Mouse (Mus musculus): Measurements from ENCODE around the gene Itch. TPM values are rescaled to one million over a fixed set of nuclear protein-coding genes. Genes with fewer than 3 reads are reported as not detected.

The Itch gene
- polyA plus RNA-seq, 2 experiments from 2014 or later, result 53.0 to 53.4 TPM

Other genes with a start within 250 kb of the Itch start
- gene Eif2s2, start 240.6 kb upstream of the Itch start, polyA plus RNA-seq (2017; shearing (Covaris generic)), result 100 to 1,000 TPM in 1 of 2 experiments, 10 to 100 TPM in 1; 94.5 to 114 TPM
- under 1 TPM in 1 of 2 experiments, not detected in 1; 0.19 TPM for gene Gm14226, start 115.2 kb upstream of the Itch start, polyA plus RNA-seq (2017; shearing (Covaris generic))
- gene Ahcy, start 59.0 kb upstream of the Itch start, polyA plus RNA-seq (2017; shearing (Covaris generic)), result 10 to 100 TPM; 30.2 to 50.5 TPM
- 100 to 1,000 TPM; 330 to 375 TPM for gene Dynlrb1, start 103.0 kb downstream of the Itch start, polyA plus RNA-seq (2017; shearing (Covaris generic))
- gene Map1lc3a, start 142.8 kb downstream of the Itch start, polyA plus RNA-seq (2017; shearing (Covaris generic)), result 1 to 10 TPM; 1.4 to 2.3 TPM
- 10 to 100 TPM; 33.8 to 34.1 TPM for gene Pigu, start 223.9 kb downstream of the Itch start, polyA plus RNA-seq (2017; shearing (Covaris generic))
- gene Trp53inp2, start 247.6 kb downstream of the Itch start, polyA plus RNA-seq (2017; shearing (Covaris generic)), result 1 to 10 TPM in 1 of 2 experiments, under 1 TPM in 1; 0.78 to 1.7 TPM